Mouse (Mus musculus) liver, postnatal 0 days (tissue): Measurements from ENCODE around the gene Pde7b. TPM values are rescaled to one million over a fixed set of nuclear protein-coding genes. Genes with fewer than 3 reads are reported as not detected.

Source experiments
- ATAC-seq: fragments of 200-750 bp; cut with Nextera tagmentation; 2 replicates; pipeline ENCODE4 v1.8.0; 2017; ENCODE audit warnings: mild to moderate bottlenecking, moderate library complexity
- DNase-seq: peaks from one replicate; pipeline ENCODE4 v3.0.0-alpha.2; 2016
- H3K27ac ChIP-seq: fragments of 300-500 bp; sonication (generic); 2 replicates; pipeline ENCODE4 v1.5.1; 2014; ENCODE audit warnings: antibody characterized with exemption, moderate library complexity, mild to moderate bottlenecking, low read depth
- H3K27me3 ChIP-seq: fragments of 300-500 bp; sonication (generic); 2 replicates; pipeline ENCODE4 v1.6.1; 2014; ENCODE audit warnings: low read length, control low read depth, mixed read lengths; ENCODE audit not compliant: insufficient read depth
- H3K36me3 ChIP-seq: fragments of 300-500 bp; sonication (generic); replicated peaks from 2 replicates; pipeline ENCODE4 v1.6.1; 2014; ENCODE audit warnings: mild to moderate bottlenecking, control low read depth, low read length, moderate library complexity, mixed read lengths; ENCODE audit not compliant: insufficient read depth
- H3K4me1 ChIP-seq: fragments of 300-500 bp; sonication (generic); 2 replicates; pipeline ENCODE4 v1.6.1; 2014; ENCODE audit warnings: antibody characterized with exemption, mild to moderate bottlenecking, control low read depth; ENCODE audit not compliant: insufficient read depth
- H3K4me2 ChIP-seq: fragments of 300-500 bp; sonication (generic); 2 replicates; pipeline ENCODE4 v1.6.1; 2014; ENCODE audit warnings: low read depth, mild to moderate bottlenecking, low read length, moderate library complexity, mixed read lengths
- H3K4me3 ChIP-seq: fragments of 300-500 bp; sonication (generic); 2 replicates; pipeline ENCODE4 v1.5.1; 2014; ENCODE audit warnings: low read depth, low read length
- H3K9ac ChIP-seq: fragments of 300-500 bp; sonication (generic); replicated peaks from 2 replicates; pipeline ENCODE4 v1.6.1; 2014; ENCODE audit warnings: mild to moderate bottlenecking, moderate library complexity
- H3K9me3 ChIP-seq: fragments of 300-500 bp; sonication (generic); 2 replicates; pipeline ENCODE4 v1.6.1; 2016; ENCODE audit warnings: mild to moderate bottlenecking, control low read depth, low read length, mixed read lengths
- CTCF ChIP-seq: sonication (generic); IDR thresholded peaks from 2 replicates; pipeline ENCODE4 v1.5.1; 2016; ENCODE audit warnings: antibody characterized with exemption, low read depth
- EP300 ChIP-seq: IDR thresholded peaks from 2 replicates; pipeline ENCODE4 v1.6.1; 2016; ENCODE audit warnings: antibody characterized with exemption, low read depth, mild to moderate bottlenecking
- WGBS: fragments of 180-500 bp; shearing (Covaris S2); extraction: QIAGEN DNeasy Blood & Tissue Kit; methylation state at CpG from one replicate; pipeline ENCODE4 v1.1.7; 2014; ENCODE audit not compliant: insufficient replicate concordance; 5-methylcytosine and 5-hydroxymethylcytosine counted together
- polyA plus RNA-seq: library from polyadenylated mRNA; unstranded; fragments of >200 nt; fragmentation: Nextera tagmentation; extraction: Ambion mirVana; gene quantifications from 2 replicates; pipeline ENCODE4 v1.2.1, GENCODE M21; 2015

Gene Pde7b
- polyA plus RNA-seq, 1 experiment from 2014 or later, result 0.66 TPM

GRCm38 (mm10) chr10:20408336-20408735 lies 316.5 kb downstream of the Pde7b start:
- no peak for TF ChIP-seq CTCF
- TF ChIP-seq EP300, result no peak
- Histone ChIP-seq H3K4me2 (no peak overlapping the region), H3K27me3 (no peaks in the 10 kb centered on the region), H3K4me3 (no peak overlapping the region), H3K9me3 (no peaks in the 10 kb centered on the region), H3K36me3 (no peaks in the 10 kb centered on the region), H3K4me1 (no peaks in the 10 kb centered on the region), H3K27ac (no peak overlapping the region), H3K9ac (no peak overlapping the region)
- 76% methylated on average over 3 of the region's 3 CpGs for WGBS
- no peak for ATAC-seq
- no peak for DNase-seq

DNA sequence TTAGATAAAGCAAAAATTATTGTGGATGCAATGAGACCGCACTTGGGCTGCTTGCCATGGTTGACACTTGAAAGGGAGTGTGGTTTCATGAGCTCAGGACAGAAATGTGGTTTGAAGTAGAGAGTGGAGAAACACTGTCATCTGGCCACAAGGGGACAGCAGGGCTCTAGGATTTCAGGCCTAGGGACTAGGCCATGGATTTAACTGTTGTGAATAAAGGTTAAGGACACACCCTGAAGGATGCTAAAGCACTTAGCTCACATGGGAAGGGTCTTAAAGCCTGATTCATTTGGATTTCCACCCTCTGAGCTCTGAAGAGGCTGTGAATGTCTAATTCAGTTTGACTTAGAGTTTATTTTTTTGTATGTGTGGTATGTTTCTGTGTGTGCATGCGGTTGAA lies 319.4 kb downstream of the Pde7b start:
- Histone ChIP-seq H3K4me2 (no peak overlapping the region), H3K27ac (no peak overlapping the region), H3K9ac (no peak overlapping the region), H3K9me3 (no peaks in the 10 kb centered on the region), H3K36me3 (no peaks in the 10 kb centered on the region), H3K4me3 (no peak overlapping the region), H3K27me3 (no peaks in the 10 kb centered on the region), H3K4me1 (no peaks in the 10 kb centered on the region)
- no peak for ATAC-seq
- TF ChIP-seq CTCF (peak; percentile 90), EP300 (no peak)
- 76% methylated on average over 2 of the region's 2 CpGs for WGBS
- DNase-seq, result peak; percentile 42

DNA sequence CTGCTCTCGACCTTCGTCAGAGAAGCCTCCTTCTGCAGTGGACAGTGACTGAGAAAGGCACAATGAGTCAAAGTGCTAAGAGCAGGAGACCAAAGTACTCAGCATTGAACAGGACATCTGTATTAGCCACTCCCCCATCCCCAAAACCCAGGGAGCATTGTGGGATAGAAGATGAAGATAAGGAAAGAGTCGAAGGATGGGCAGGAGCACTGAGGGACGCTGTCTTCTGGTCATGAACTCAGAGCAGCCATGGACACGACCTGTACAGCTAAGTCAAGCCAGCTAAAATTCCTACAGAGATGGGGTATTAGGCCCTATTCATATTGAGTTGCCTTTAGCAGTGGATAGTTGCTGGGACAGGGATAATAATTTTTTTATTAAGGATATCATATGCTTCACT lies 321.9 kb downstream of the Pde7b start:
- Histone ChIP-seq H3K27ac (no peak overlapping the region), H3K4me2 (no peak overlapping the region), H3K9me3 (no peaks in the 10 kb centered on the region), H3K4me3 (no peak overlapping the region), H3K27me3 (no peaks in the 10 kb centered on the region), H3K36me3 (no peaks in the 10 kb centered on the region), H3K9ac (no peak overlapping the region), H3K4me1 (no peaks in the 10 kb centered on the region)
- no peak for TF ChIP-seq CTCF
- ATAC-seq (no peak), DNase-seq (no peak)
- 77% methylated on average over 5 of the region's 5 CpGs for WGBS

DNA sequence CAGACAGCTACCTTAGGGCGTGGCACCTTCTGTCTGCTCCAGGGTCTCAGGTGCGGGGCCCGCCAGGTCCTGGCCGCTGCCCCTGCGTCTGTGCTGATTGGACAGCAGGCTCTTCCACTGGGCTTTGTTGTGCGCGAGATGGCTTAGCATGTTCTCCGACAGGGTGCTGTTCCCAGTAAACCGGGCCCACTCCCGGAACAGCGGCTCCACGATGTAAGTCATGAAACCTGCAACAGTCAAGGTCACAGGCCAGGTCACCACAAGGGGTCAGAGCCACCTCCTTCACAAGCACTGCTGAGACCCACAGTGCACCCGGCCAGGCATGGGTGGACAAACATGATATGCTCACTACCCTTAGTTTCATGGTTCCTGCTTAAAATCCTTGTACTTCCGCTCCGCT lies 324.5 kb downstream of the Pde7b start:
- DNase-seq (no peak), ATAC-seq (no peak)
- Histone ChIP-seq H3K9ac (no peak overlapping the region), H3K4me3 (no peak overlapping the region), H3K27me3 (no peaks in the 10 kb centered on the region), H3K36me3 (no peaks in the 10 kb centered on the region), H3K9me3 (no peaks in the 10 kb centered on the region), H3K27ac (no peak overlapping the region), H3K4me2 (no peak overlapping the region), H3K4me1 (no peaks in the 10 kb centered on the region)
- WGBS, result 67% methylated on average over 15 of the region's 15 CpGs
- TF ChIP-seq CTCF (no peak), EP300 (no peak)

DNA sequence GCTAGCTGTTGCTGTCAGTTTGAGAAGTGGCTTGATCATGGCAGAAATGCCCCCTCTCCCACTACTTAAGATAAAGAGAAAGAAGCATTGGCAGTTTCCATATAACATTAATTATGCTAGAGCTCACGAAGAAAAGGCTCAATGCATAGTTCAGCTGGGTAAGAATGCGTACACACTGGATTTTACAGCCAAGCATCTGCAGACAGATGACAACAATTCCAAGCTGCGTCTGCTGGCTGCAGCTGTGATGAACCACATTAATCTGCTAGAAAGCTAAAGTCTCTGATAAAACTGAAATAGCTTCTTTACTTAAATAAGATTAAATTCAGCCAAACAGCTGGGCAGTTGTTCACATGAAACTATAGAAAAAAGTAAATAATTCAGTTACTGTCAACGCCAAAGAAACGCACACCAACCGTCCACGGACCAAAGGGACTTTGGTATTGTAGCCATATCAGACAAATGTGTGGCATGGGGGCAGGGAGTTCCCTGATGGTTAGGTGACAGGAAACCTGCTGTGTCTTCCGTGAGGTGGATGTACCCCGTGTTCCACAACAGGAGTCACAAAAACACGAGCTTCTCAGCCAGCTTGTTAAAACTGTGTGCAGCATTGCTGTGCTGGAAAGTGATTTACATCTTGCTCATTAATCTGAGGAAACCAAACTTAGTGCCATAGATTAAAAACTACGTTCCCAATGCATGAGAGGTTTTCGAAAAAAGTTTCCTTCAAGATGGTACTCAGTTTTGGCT lies 326.1 kb downstream of the Pde7b start:
- no peaks in the 10 kb centered on the region for H3K27me3 ChIP-seq
- H3K36me3 ChIP-seq, result no peaks in the 10 kb centered on the region
- H3K9me3 ChIP-seq, result no peaks in the 10 kb centered on the region
- 0 out of 2 replicates have a peak overlapping the region, but pooled peaks have one; percentile 22 for H3K4me2 ChIP-seq
- WGBS, result 72% methylated on average over 12 of the region's 12 CpGs
- ATAC-seq (no peak), DNase-seq (no peak)
- no peak overlapping the region for H3K27ac ChIP-seq
- H3K4me3 ChIP-seq, result no peak overlapping the region
- H3K4me1 ChIP-seq, result no peaks in the 10 kb centered on the region
- H3K9ac ChIP-seq, result no peak overlapping the region; the same call in 1 of the 2 replicates
- TF ChIP-seq EP300, result no peak
- no peak for TF ChIP-seq CTCF

DNA sequence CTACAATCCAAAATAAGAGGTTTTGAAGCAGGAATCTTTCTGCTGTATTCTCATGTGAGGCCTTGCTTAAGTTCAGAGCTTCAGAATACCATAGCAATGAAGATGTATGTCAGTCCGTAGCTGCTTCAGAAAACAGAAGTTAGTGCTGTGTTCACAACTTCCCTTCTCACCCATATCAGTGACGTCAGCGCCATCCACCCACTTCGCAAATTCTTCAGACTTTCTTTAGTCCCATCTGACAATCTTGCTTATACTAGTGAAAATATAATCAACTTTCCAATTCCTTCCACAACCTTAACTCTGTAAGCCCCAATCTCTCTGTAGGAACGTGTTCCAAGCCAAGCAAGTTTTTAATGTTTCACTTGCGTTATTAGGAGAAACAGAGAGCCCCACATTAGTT lies 326.7 kb downstream of the Pde7b start:
- Histone ChIP-seq H3K27ac (no peak overlapping the region), H3K4me1 (no peaks in the 10 kb centered on the region), H3K9me3 (no peaks in the 10 kb centered on the region), H3K27me3 (no peaks in the 10 kb centered on the region), H3K4me3 (no peak overlapping the region), H3K4me2 (peak overlapping the region; percentile 22; the same call in 1 of the 2 replicates), H3K36me3 (no peaks in the 10 kb centered on the region), H3K9ac (no peak overlapping the region; the same call in 1 of the 2 replicates)
- WGBS, result 36% methylated on average over 6 of the region's 6 CpGs
- ATAC-seq (no peak), DNase-seq (no peak)
- TF ChIP-seq EP300, result no peak
- no peak for TF ChIP-seq CTCF

GRCm38 (mm10) chr10:20395778-20396177 lies 329.1 kb downstream of the Pde7b start:
- 85% methylated on average over 3 of the region's 3 CpGs for WGBS
- DNase-seq, result no peak

More at GRCm38 (mm10) chr10:20395778-20396177, 329.1 kb downstream of the Pde7b start:
- H3K36me3 ChIP-seq, result no peaks in the 10 kb centered on the region
- H3K4me2 ChIP-seq, result no peak overlapping the region
- no peak overlapping the region for H3K27ac ChIP-seq
- no peak overlapping the region for H3K4me3 ChIP-seq
- no peaks in the 10 kb centered on the region for H3K9me3 ChIP-seq
- no peaks in the 10 kb centered on the region for H3K4me1 ChIP-seq
- no peak for TF ChIP-seq EP300
- TF ChIP-seq CTCF, result no peak
- H3K27me3 ChIP-seq, result no peaks in the 10 kb centered on the region
- ATAC-seq, result no peak
- no peak overlapping the region for H3K9ac ChIP-seq
